ENCODE assay signal across 7 mouse cellular contexts in genomic region chr8:83566469-83567395, GRCm38 (mm10). TPM values are rescaled to one million over a fixed set of nuclear protein-coding genes. Genes with fewer than 3 reads are reported as not detected.
DNase-seq lines count a peak whose midpoint lies in the region; ATAC-seq lines count a peak whose summit lies in the region.

Gene Ndufb7 (plus strand): TSS chr8:83566671.

- peaks cover 15% of the 10 kb centered on the region for H3K4me1 ChIP-seq in intestine, embryonic 15.5 days (replicated peaks)
- peaks cover 21% of the 10 kb centered on the region for H3K4me1 ChIP-seq in midbrain, embryonic 10.5 days

- peak; percentile 97 for DNase-seq in adrenal gland, adult 18-20 months (ENCODE audit: low spot score in 2 of 2)
- DNase-seq in embryo, embryonic 11 days, result peak; percentile 93
- DNase-seq in gastrocnemius, postnatal 36 days, result peak; percentile 94 to 97
- peak; percentile 97 to 98 for DNase-seq in left cerebral cortex, postnatal 25 days (ENCODE audit: low spot score in 2 of 2)
- peak; percentile 94 for DNase-seq in midbrain, embryonic 10.5 days (ENCODE audit: low spot score)
- peak; percentile 98 for DNase-seq in right cerebral cortex, postnatal 4 days

- H3K4me3 ChIP-seq in intestine, embryonic 15.5 days (replicated peaks), result peak within 1 kb of the TSS; percentile 76
- H3K4me3 ChIP-seq in midbrain, embryonic 10.5 days, result peak within 1 kb of the TSS; percentile 73

- H3K9me3 ChIP-seq in intestine, embryonic 15.5 days, result no peaks in the 10 kb centered on the region
- H3K9me3 ChIP-seq in midbrain, embryonic 10.5 days (replicated peaks), result no peaks in the 10 kb centered on the region

- H3K36me3 ChIP-seq in intestine, embryonic 15.5 days, result peaks cover 16% of the 10 kb centered on the region
- peaks cover 32% of the 10 kb centered on the region for H3K36me3 ChIP-seq in midbrain, embryonic 10.5 days

- WGBS in intestine, embryonic 15.5 days, result under 1% methylated on average over 48 of the region's 48 CpGs
- WGBS in midbrain, embryonic 10.5 days, result 1% methylated on average over 48 of the region's 48 CpGs

- intact Hi-C loops in gastrocnemius, postnatal 36 days (cut with DNase I), result loop anchor here (5.0 to 10.0 kb wide), 2 partner anchors 41 to 122 kb away; partner anchors contain the start of genes Dnajb1 and Tecr
- intact Hi-C loops in left cerebral cortex, postnatal 25 days (cut with DNase I), result loop anchor here (2.0 to 5.0 kb wide), 2 partner anchors 56 to 124 kb away; no protein-coding TSS in a partner anchor

- ATAC-seq in intestine, embryonic 15.5 days, result peak; percentile 91

- H3K27ac ChIP-seq in intestine, embryonic 15.5 days, result peak within 1 kb of the TSS; percentile 61; the same call in 1 of the 2 replicates
- peak within 1 kb of the TSS; percentile 96 for H3K27ac ChIP-seq in midbrain, embryonic 10.5 days (replicated peaks)

- peak within 1 kb of the TSS; percentile 72 for H3K9ac ChIP-seq in intestine, embryonic 15.5 days

- no peaks in the 10 kb centered on the region for H3K27me3 ChIP-seq in intestine, embryonic 15.5 days (replicated peaks)
- H3K27me3 ChIP-seq in midbrain, embryonic 10.5 days (ENCODE audit: low read depth, poor library complexity, severe bottlenecking), result no peaks in the 10 kb centered on the region

- H3K4me2 ChIP-seq in intestine, embryonic 15.5 days (replicated peaks), result peak within 1 kb of the TSS; percentile 82

RNA-seq across cellular contexts. Expression of gene Ndufb7, which starts in this region (rescaled TPM):
- 100 to 1,000 TPM; 220 to 282 TPM for total RNA-seq in adrenal gland, adult 18-20 months (2021)
- total RNA-seq in gastrocnemius, postnatal 36 days (2021), result 100 to 1,000 TPM; 328 to 346 TPM
- 370 and 398 TPM in 2 replicates for polyA plus RNA-seq in intestine, embryonic 15.5 days (2015; fragmentation: Nextera tagmentation; extraction: Ambion mirVana)
- 100 to 1,000 TPM; 140 to 145 TPM for total RNA-seq in left cerebral cortex, postnatal 25 days (2021)
- 354 and 369 TPM in 2 replicates for polyA plus RNA-seq in midbrain, embryonic 10.5 days (2016; fragmentation: Nextera tagmentation; extraction: Ambion mirVana)

Comparison
In these comparisons a context has a peak if more than half of its experiments do, and no peak if none do; other contexts are left out.
1. Peak in every context shown above with its lines: DNase-seq, ATAC-seq, H3K4me3 ChIP-seq and H3K27ac ChIP-seq.